Mouse (Mus musculus) testis, adult 2 months (tissue): Measurements from ENCODE around the gene Entpd7.

Experiments used
- CTCF ChIP-seq: fragments of 200-500 bp; IDR thresholded peaks from 2 replicates; pipeline ENCODE4 v1.5.1; 2012; ENCODE audit warnings: low read depth, mild to moderate bottlenecking, inconsistent platforms, low read length, moderate library complexity; ENCODE audit not compliant: control insufficient read depth, insufficient read depth, insufficient replicate concordance
- POLR2A ChIP-seq: fragments of 200-500 bp; IDR thresholded peaks from 2 replicates; pipeline ENCODE4 v1.6.1; 2012; ENCODE audit warnings: low read depth, mild to moderate bottlenecking, inconsistent platforms, low read length, moderate library complexity; ENCODE audit not compliant: control insufficient read depth

DNA sequence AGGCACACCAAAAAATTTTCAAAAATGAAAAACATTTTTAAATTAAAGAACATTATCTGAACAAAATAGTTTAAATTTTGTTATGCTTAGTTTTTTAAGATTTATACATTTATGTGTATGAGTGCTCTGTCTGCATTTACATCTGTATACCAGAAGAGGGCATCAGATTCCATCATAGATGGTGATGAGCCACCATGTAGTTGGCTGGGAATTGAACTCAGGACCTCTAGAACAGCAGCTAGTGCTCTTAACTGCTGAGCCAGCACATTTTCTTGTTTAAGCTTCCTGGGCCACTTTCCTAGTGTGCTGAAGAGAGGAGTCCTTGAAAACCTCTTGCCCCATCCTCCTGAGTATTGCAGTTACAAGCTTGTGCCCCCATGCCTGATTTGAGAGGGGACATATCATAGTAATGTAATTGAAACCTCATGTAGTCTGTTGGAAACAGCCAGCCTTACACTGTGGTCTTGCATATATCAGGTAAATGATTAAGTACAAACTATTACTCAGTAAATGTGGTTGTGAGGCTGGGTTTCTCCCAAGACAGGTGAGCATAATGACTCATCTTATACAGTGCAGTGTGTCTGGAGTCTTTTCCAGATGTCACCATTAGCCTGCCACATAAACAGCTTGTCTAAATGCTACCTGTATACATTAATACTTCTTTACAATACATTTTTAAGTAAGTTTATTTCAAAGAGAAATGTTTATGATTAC, 72.2 kb downstream of the Entpd7 start:
- TF ChIP-seq POLR2A (no peak), CTCF (no peak)
